Mouse (Mus musculus): Measurements from ENCODE around the gene Crip2. TPM values are rescaled to one million over a fixed set of nuclear protein-coding genes. Genes with fewer than 3 reads are reported as not detected.
A peak's percentile ranks its signal among the peaks of the same experiment; 100 is the strongest.

Crip2 gene
- polyA plus RNA-seq, 1 experiment from 2014 or later = 125 TPM

- Histone ChIP-seq H3K9me3 (no peaks in the 10 kb centered on the region), H3K36me3 (peaks cover 87% of the 10 kb centered on the region), H3K4me1 (peaks cover 19% of the 10 kb centered on the region; the same call in 1 of the 2 replicates), H3K27ac (no peak overlapping the region), H3K4me3 (replicated peaks) (no peak overlapping the region), H3K27me3 (replicated peaks) (no peaks in the 10 kb centered on the region), H3K9ac (no peak overlapping the region), H3K4me2 (no peak overlapping the region)
- peak; percentile 64 for ATAC-seq (ENCODE audit: insufficient read depth, low FRiP score, low read depth)
- WGBS = 65% methylated on average over 5 of the region's 5 CpGs
Observed at GRCm38 (mm10) chr12:113133861-113134403, 6.1 kb upstream of the Crip2 start.

DNA sequence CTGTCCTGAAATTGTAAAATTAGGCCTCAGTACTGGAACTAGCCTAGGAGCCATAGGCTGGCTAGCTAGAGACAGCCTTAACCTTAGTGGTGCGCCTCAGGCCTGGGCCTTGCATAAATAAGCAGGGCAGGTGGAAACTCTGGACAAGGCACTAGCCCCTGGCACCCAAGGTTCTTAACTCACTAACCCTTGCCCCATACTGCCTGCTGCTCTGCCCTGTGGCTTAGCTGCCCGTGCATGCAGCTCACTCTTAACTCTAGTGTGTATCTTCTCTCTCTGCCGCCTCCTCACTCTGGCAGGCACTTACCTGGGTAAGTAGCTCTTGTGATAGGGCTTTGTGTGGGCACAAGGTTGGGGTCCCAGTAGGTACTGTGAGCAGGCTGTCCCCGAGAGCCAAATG is 5.5 kb upstream of the Crip2 start:
- Histone ChIP-seq H3K4me3 (replicated peaks) (no peak overlapping the region), H3K27ac (no peak overlapping the region), H3K4me1 (peaks cover 25% of the 10 kb centered on the region), H3K9me3 (no peaks in the 10 kb centered on the region), H3K4me2 (no peak overlapping the region), H3K36me3 (peaks cover 81% of the 10 kb centered on the region), H3K27me3 (replicated peaks) (no peaks in the 10 kb centered on the region), H3K9ac (no peak overlapping the region)
- no peak for ATAC-seq (ENCODE audit: insufficient read depth, low FRiP score, low read depth)
- 87% methylated on average over 4 of the region's 4 CpGs for WGBS

GRCm38 (mm10) chr12:113135401-113135800 is 4.6 kb upstream of the Crip2 start:
- Histone ChIP-seq H3K9me3 (no peaks in the 10 kb centered on the region), H3K27ac (no peak overlapping the region), H3K4me1 (peaks cover 34% of the 10 kb centered on the region), H3K4me3 (replicated peaks) (no peak overlapping the region), H3K36me3 (peaks cover 74% of the 10 kb centered on the region), H3K4me2 (no peak overlapping the region), H3K9ac (no peak overlapping the region), H3K27me3 (replicated peaks) (no peaks in the 10 kb centered on the region)
- no peak for ATAC-seq (ENCODE audit: insufficient read depth, low FRiP score, low read depth)
- WGBS = 87% methylated on average over 7 of the region's 7 CpGs

DNA sequence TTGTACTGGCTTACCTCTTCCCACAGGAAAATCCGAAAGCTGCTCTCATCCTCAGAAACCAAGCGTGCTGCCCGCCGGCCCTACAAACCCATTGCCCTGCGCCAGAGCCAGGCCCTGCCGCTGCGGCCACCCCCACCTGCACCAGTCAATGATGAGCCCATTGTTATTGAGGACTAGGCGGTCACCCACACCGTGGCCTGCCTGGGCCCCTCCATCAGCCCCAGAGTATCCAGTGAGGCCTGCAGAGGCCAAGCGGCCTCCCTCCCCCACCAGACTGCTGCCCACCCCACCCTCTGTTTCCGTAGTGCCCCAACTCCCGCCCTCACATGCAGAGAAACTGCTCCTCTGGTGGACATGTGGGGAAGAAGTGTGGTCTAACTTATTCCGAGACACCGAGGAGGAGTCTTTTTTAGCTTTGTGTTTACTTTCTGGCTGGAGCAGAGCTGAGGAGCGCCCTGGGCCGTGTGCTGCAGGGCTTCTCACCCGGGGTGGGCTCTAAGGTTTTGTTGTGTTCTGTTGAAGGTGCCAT is 3.5 kb upstream of the Crip2 start:
- 72% methylated on average over 17 of the region's 17 CpGs for WGBS

DNA sequence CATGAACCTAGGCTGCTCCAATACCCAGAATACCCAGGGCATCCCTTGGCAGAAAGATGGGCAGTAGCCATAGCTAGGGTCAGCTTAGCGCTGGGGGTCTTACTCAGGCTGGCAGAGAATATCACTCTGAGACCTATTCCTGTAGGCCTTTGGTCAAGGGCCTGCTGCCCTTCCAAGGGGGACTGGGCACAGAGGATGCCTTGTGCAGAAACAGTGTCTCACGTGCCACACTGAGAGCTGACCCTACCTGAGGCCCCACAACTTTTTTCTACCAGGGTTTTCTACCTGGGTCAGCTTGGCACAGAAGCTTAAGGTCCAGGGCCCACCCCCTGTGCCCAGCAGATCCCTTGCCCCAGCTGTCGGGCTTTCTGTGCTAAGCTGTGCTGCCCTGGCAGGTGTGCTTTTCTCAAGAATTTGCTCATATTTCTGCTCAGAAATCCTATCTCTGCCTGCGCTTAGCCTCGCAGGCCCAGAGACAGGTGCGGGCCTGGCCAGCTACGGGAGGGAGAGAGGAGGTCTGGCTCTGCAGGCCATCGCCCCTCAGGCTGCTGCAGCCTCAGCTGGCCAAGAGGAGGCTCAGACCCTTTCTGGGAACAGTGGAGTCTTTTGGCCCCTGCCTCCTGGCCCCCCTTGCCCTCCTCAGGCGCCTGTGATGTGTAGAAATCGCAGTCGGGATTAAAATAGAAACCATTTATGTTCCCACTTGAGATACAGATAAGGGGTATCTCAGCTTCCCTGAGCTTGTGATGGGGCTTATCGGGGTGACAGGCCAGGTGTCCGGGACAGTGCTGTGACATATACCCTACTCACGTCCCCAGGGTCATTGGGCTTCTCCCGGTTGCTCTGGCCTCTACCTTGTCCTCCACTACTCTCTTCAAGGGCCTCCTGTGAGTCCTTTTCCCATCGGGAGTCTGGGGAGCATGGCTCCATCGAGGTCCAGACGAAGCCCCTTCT is 2.5 kb upstream of the Crip2 start:
- ATAC-seq (ENCODE audit: insufficient read depth, low FRiP score, low read depth) = no peak
- Histone ChIP-seq H3K27me3 (replicated peaks) (peaks cover 11% of the 10 kb centered on the region), H3K4me1 (peaks cover 48% of the 10 kb centered on the region), H3K9ac (no peak overlapping the region), H3K27ac (no peak overlapping the region), H3K36me3 (peaks cover 56% of the 10 kb centered on the region), H3K4me3 (replicated peaks) (no peak overlapping the region), H3K4me2 (no peak overlapping the region), H3K9me3 (no peaks in the 10 kb centered on the region)
- WGBS = 87% methylated on average over 18 of the region's 18 CpGs

More for the DNA sequence above, 3.5 kb upstream of the Crip2 start:
- Histone ChIP-seq H3K27ac (no peak overlapping the region), H3K9me3 (no peaks in the 10 kb centered on the region), H3K36me3 (peaks cover 65% of the 10 kb centered on the region), H3K4me2 (no peak overlapping the region), H3K9ac (no peak overlapping the region), H3K4me3 (replicated peaks) (no peak overlapping the region), H3K27me3 (replicated peaks) (0 out of 2 replicates have a peak, but pooled peaks cover 8% of the 10 kb centered on the region), H3K4me1 (peaks cover 43% of the 10 kb centered on the region)
- no peak for ATAC-seq (ENCODE audit: insufficient read depth, low FRiP score, low read depth)

- peaks cover 11% of the 10 kb centered on the region for H3K27me3 ChIP-seq (replicated peaks)
- 73% methylated on average over 6 of the region's 6 CpGs for WGBS
- H3K4me2 ChIP-seq = no peak overlapping the region
- peaks cover 48% of the 10 kb centered on the region for H3K36me3 ChIP-seq
- H3K9me3 ChIP-seq = no peaks in the 10 kb centered on the region
- no peak overlapping the region for H3K4me3 ChIP-seq (replicated peaks)
- H3K9ac ChIP-seq = no peak overlapping the region
- no peak overlapping the region for H3K27ac ChIP-seq
- H3K4me1 ChIP-seq = peaks cover 52% of the 10 kb centered on the region
- no peak for ATAC-seq (ENCODE audit: insufficient read depth, low FRiP score, low read depth)
Observed at GRCm38 (mm10) chr12:113138291-113138690, 1.7 kb upstream of the Crip2 start.

- WGBS = 46% methylated on average over 11 of the region's 11 CpGs
- ATAC-seq (ENCODE audit: insufficient read depth, low FRiP score, low read depth) = no peak
- Histone ChIP-seq H3K4me1 (peaks cover 45% of the 10 kb centered on the region), H3K9me3 (no peaks in the 10 kb centered on the region), H3K4me2 (peak overlapping the region; percentile 95), H3K36me3 (peaks cover 40% of the 10 kb centered on the region), H3K27me3 (replicated peaks) (peaks cover 11% of the 10 kb centered on the region), H3K9ac (no peak overlapping the region), H3K4me3 (replicated peaks) (peak overlapping the region; percentile 58), H3K27ac (peak overlapping the region; percentile 40; the same call in 1 of the 2 replicates)
Observed at GRCm38 (mm10) chr12:113138901-113139864, 853 bp upstream of the Crip2 start.

GRCm38 (mm10) chr12:113140616-113141411 is 778 bp downstream of the Crip2 start:
- Histone ChIP-seq H3K4me1 (peaks cover 45% of the 10 kb centered on the region), H3K27me3 (replicated peaks) (peaks cover 11% of the 10 kb centered on the region), H3K4me2 (peak overlapping the region; percentile 95), H3K27ac (peak overlapping the region; percentile 72), H3K4me3 (replicated peaks) (peak overlapping the region; percentile 58), H3K9ac (peak overlapping the region; percentile 35), H3K9me3 (no peaks in the 10 kb centered on the region), H3K36me3 (peaks cover 25% of the 10 kb centered on the region)
- 5% methylated on average over 49 of the region's 49 CpGs for WGBS
- ATAC-seq (ENCODE audit: insufficient read depth, low FRiP score, low read depth) = no peak; the same call in 1 of the 2 replicates

GRCm38 (mm10) chr12:113141531-113141973 is 1.5 kb downstream of the Crip2 start:
- no peak for ATAC-seq (ENCODE audit: insufficient read depth, low FRiP score, low read depth)
- H3K27ac ChIP-seq = peak overlapping the region; percentile 72
- peaks cover 17% of the 10 kb centered on the region for H3K36me3 ChIP-seq
- peaks cover 50% of the 10 kb centered on the region for H3K4me1 ChIP-seq
- H3K27me3 ChIP-seq (replicated peaks) = peaks cover 11% of the 10 kb centered on the region
- H3K4me2 ChIP-seq = peak overlapping the region; percentile 95
- no peaks in the 10 kb centered on the region for H3K9me3 ChIP-seq
- H3K4me3 ChIP-seq (replicated peaks) = peak overlapping the region; percentile 58
- 57% methylated on average over 8 of the region's 8 CpGs for WGBS
- no peak overlapping the region for H3K9ac ChIP-seq

DNA sequence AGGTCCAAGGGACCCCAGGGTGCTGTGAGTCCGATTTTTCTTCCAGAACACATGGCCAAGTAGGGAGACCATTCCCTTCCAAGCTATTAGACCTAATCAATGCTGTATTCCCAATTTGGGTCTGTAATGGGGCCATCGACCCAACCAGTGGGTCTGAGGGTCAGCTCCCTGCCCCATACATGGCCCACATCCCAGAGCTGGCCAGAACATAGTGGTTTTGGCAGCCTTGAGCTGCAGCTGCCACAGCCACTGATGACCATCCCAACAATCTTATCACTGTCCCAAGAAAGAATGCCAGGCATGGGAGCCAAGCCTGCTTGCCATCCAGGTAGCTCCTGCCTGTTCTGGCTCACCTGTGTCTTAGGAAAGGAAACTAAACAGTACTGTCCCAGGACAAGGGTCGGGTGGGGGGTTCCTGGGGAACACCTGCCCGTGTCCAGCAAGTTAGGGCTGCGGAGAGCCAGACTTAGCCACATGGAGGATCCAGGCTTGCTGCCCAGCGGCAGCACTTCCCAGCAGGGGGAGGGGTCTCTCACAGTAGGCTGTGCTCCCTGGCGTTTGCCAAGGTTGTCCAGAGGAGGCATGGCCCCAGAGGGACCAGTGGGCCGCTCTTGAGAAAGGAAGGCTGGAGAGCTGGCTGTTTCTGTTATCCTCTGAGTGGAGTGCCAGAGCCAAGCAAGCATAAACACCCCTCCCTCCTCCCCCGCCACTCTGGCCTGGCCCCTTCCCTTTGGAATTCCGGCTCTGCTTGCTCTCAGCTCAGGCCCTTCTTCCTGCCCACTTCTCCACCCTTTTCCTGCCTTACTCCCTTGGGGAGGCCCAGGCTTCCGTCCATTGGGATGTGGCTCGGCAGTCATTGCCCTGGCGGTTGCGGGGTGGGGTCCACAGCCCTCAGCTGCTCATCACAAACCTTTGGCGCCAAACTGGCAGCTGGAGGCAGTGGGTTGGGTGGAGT is 2.3 kb downstream of the Crip2 start:
- WGBS = 14% methylated on average over 15 of the region's 15 CpGs
- H3K27ac ChIP-seq = peak overlapping the region; percentile 72
- H3K4me3 ChIP-seq (replicated peaks) = peak overlapping the region; percentile 58
- peak overlapping the region; percentile 95 for H3K4me2 ChIP-seq
- peaks cover 11% of the 10 kb centered on the region for H3K36me3 ChIP-seq
- ATAC-seq (ENCODE audit: insufficient read depth, low FRiP score, low read depth) = peak; percentile 18
- no peaks in the 10 kb centered on the region for H3K9me3 ChIP-seq
- peaks cover 56% of the 10 kb centered on the region for H3K4me1 ChIP-seq
- H3K27me3 ChIP-seq (replicated peaks) = peaks cover 11% of the 10 kb centered on the region
- H3K9ac ChIP-seq = no peak overlapping the region

Data from stomach, embryonic 15.5 days (tissue).